Mouse (Mus musculus) liver, adult 2 months (tissue): ENCODE results near the gene Ehd1. TPM values are rescaled to one million over a fixed set of nuclear protein-coding genes. Genes with fewer than 3 reads are reported as not detected.

Experiments used
- DNase-seq: peaks from one replicate; pipeline ENCODE4 v3.0.0-alpha.2; 2011; ENCODE audit warnings: low read depth, low spot score; ENCODE audit errors: extremely low read depth
- H3K27ac ChIP-seq: fragments of 200-500 bp; replicated peaks from 2 replicates; pipeline ENCODE4 v1.5.1; 2012; ENCODE audit warnings: low read depth, mild to moderate bottlenecking, control low read depth, inconsistent platforms, low read length; ENCODE audit not compliant: insufficient read depth
- H3K27me3 ChIP-seq: fragments of 200-500 bp; 2 replicates; pipeline ENCODE4 v1.6.1; 2012; ENCODE audit warnings: mild to moderate bottlenecking, moderate library complexity, low read length, inconsistent platforms; ENCODE audit not compliant: control insufficient read depth, insufficient read depth
- H3K36me3 ChIP-seq: fragments of 200-500 bp; 2 replicates; pipeline ENCODE4 v1.6.1; 2012; ENCODE audit warnings: low read length, inconsistent platforms; ENCODE audit not compliant: control insufficient read depth, insufficient read depth
- H3K4me1 ChIP-seq: fragments of 200-500 bp; 2 replicates; pipeline ENCODE4 v1.6.1; 2011; ENCODE audit warnings: low read length; ENCODE audit not compliant: control insufficient read depth, insufficient read depth
- H3K4me3 ChIP-seq: fragments of 200-500 bp; 2 replicates; pipeline ENCODE4 v1.5.1; 2011; ENCODE audit warnings: low read depth, mild to moderate bottlenecking, control low read depth, low read length, moderate library complexity; ENCODE audit not compliant: insufficient read depth
- H3K79me2 ChIP-seq: fragments of 200-500 bp; 2 replicates; pipeline ENCODE4 v1.6.1; 2012; ENCODE audit warnings: inconsistent platforms, mild to moderate bottlenecking, low read length, moderate library complexity; ENCODE audit not compliant: control insufficient read depth, insufficient read depth
- H3K9ac ChIP-seq: fragments of 200-500 bp; 2 replicates; pipeline ENCODE4 v1.6.1; 2012; ENCODE audit warnings: low read depth, mild to moderate bottlenecking, control low read depth, inconsistent platforms, low read length
- CTCF ChIP-seq: fragments of 200-500 bp; IDR thresholded peaks from 2 replicates; pipeline ENCODE4 v1.5.1; 2011; ENCODE audit warnings: low read depth, low read length, control low read depth
- POLR2A ChIP-seq: fragments of 200-500 bp; IDR thresholded peaks from 2 replicates; pipeline ENCODE4 v1.6.1; 2011; ENCODE audit warnings: low read length, control low read depth; ENCODE audit not compliant: insufficient read depth; ENCODE audit errors: extremely low read depth
- WGBS: fragments of 180-500 bp; shearing (Covaris S2); methylation state at CpG from one replicate; pipeline ENCODE4 v1.1.7; 2018; 5-methylcytosine and 5-hydroxymethylcytosine counted together
- polyA plus RNA-seq: library from polyadenylated mRNA; depleted of rRNA; stranded (reverse); fragments of >200 nt; gene quantifications from 2 replicates; pipeline ENCODE4 v1.2.3, GENCODE M21; 2012
- total RNA-seq: library from RNA; depleted of rRNA; stranded (reverse); fragments of >200 nt; gene quantifications from 2 replicates; pipeline ENCODE4 v1.2.3, GENCODE M21; 2014

The Ehd1 gene
- total and polyA plus RNA-seq, 2 experiments = 25.3 to 140 TPM

- Histone ChIP-seq H3K4me3 (peak overlapping the region; percentile 92), H3K27me3 (no peaks in the 10 kb centered on the region), H3K9ac (peak overlapping the region; percentile 94), H3K27ac (no peak overlapping the region), H3K36me3 (peaks cover 4% of the 10 kb centered on the region; the same call in 1 of the 2 replicates), H3K4me1 (peaks cover 2% of the 10 kb centered on the region; the same call in 1 of the 2 replicates), H3K79me2 (no peaks in the 10 kb centered on the region)
- DNase-seq = no peak
- 7% methylated on average over 23 of the region's 23 CpGs for WGBS
- TF ChIP-seq POLR2A (no peak), CTCF (no peak)
Observed at GRCm38 (mm10) chr19:6341453-6342077, 65.0 kb downstream of the Ehd1 start.

- no peak overlapping the region for H3K27ac ChIP-seq
- TF ChIP-seq POLR2A (no peak), CTCF (no peak)
- WGBS = 73% methylated on average over 5 of the region's 5 CpGs
Observed at GRCm38 (mm10) chr19:6342276-6342933, 65.9 kb downstream of the Ehd1 start.

GRCm38 (mm10) chr19:6343066-6343925, 66.8 kb downstream of the Ehd1 start:
- TF ChIP-seq POLR2A (no peak), CTCF (no peak; the same call in 1 of the 2 replicates)
- DNase-seq = no peak
- H3K27ac ChIP-seq = no peak overlapping the region
- H3K27me3 ChIP-seq = no peaks in the 10 kb centered on the region
- H3K9ac ChIP-seq = no peak overlapping the region
- no peaks in the 10 kb centered on the region for H3K79me2 ChIP-seq
- WGBS = 87% methylated on average over 19 of the region's 19 CpGs
- peaks cover 2% of the 10 kb centered on the region; the same call in 1 of the 2 replicates for H3K4me1 ChIP-seq
- H3K4me3 ChIP-seq = no peak overlapping the region
- peaks cover 2% of the 10 kb centered on the region; the same call in 1 of the 2 replicates for H3K36me3 ChIP-seq

More at GRCm38 (mm10) chr19:6342276-6342933, 65.9 kb downstream of the Ehd1 start:
- peaks cover 2% of the 10 kb centered on the region; the same call in 1 of the 2 replicates for H3K4me1 ChIP-seq
- H3K4me3 ChIP-seq = no peak overlapping the region
- no peak overlapping the region for H3K9ac ChIP-seq
- H3K36me3 ChIP-seq = peaks cover 3% of the 10 kb centered on the region; the same call in 1 of the 2 replicates
- H3K27me3 ChIP-seq = no peaks in the 10 kb centered on the region
- DNase-seq = no peak
- H3K79me2 ChIP-seq = no peaks in the 10 kb centered on the region

GRCm38 (mm10) chr19:6343996-6344395, 67.5 kb downstream of the Ehd1 start:
- Histone ChIP-seq H3K4me1 (peaks cover 2% of the 10 kb centered on the region; the same call in 1 of the 2 replicates), H3K27ac (no peak overlapping the region), H3K36me3 (no peaks in the 10 kb centered on the region), H3K27me3 (no peaks in the 10 kb centered on the region), H3K9ac (no peak overlapping the region), H3K79me2 (no peaks in the 10 kb centered on the region), H3K4me3 (no peak overlapping the region)
- WGBS = 89% methylated on average over 5 of the region's 5 CpGs
- no peak for DNase-seq
- TF ChIP-seq CTCF (no peak), POLR2A (no peak)

- no peak overlapping the region for H3K9ac ChIP-seq
- H3K4me1 ChIP-seq = peaks cover 2% of the 10 kb centered on the region; the same call in 1 of the 2 replicates
- no peak overlapping the region for H3K27ac ChIP-seq
- H3K27me3 ChIP-seq = no peaks in the 10 kb centered on the region
- DNase-seq = no peak
- H3K79me2 ChIP-seq = no peaks in the 10 kb centered on the region
- no peaks in the 10 kb centered on the region for H3K36me3 ChIP-seq
- WGBS = 85% methylated on average over 5 of the region's 5 CpGs
- TF ChIP-seq CTCF (no peak), POLR2A (no peak)
- no peak overlapping the region for H3K4me3 ChIP-seq
Observed at GRCm38 (mm10) chr19:6346023-6346422, 69.5 kb downstream of the Ehd1 start.
